Mouse (Mus musculus): ENCODE data around the gene Bpgm.

GRCm38 (mm10) chr6:34507581-34507980 lies 31.6 kb downstream of the Bpgm start:
- TF ChIP-seq POLR2A (IDR thresholded peaks at IDR 0.05; ENCODE audit: insufficient read depth, low read depth, low read length) (no peak), CTCF (IDR thresholded peaks at IDR 0.05; ENCODE audit: insufficient read depth, low read depth, low read length) (no peak)
